14 mouse cellular contexts compared by ENCODE assay signal in genomic region chr6:103352405-103353124, GRCm38 (mm10).
A peak's percentile ranks its signal among the peaks of the same experiment; 100 is the strongest.
DNase-seq lines count a peak whose midpoint lies in the region; ATAC-seq and TF ChIP-seq lines count a peak whose summit lies in the region.
"Had no signal": no experiment of that assay in that cellular context is flagged by ENCODE, and none has a peak within 500 bp of the region (broad histone marks: within the 10 kb centered on the region; RNA-seq: fewer than 3 reads in every experiment).

No protein-coding gene starts in this region.

- H3K36me3 ChIP-seq in forebrain, embryonic 14.5 days (ENCODE audit: control insufficient read depth, insufficient read depth, low read length), result no peaks in the 10 kb centered on the region
- H3K36me3 ChIP-seq in forebrain, embryonic 11.5 days (ENCODE audit: control insufficient read depth, insufficient read depth, low read length), result no peaks in the 10 kb centered on the region
- H3K36me3 ChIP-seq in midbrain, embryonic 15.5 days (replicated peaks), result no peaks in the 10 kb centered on the region
- no peaks in the 10 kb centered on the region for H3K36me3 ChIP-seq in midbrain, postnatal 0 days (ENCODE audit: insufficient read depth, low read length)
- H3K36me3 ChIP-seq in hindbrain, embryonic 14.5 days (replicated peaks; ENCODE audit: control insufficient read depth, insufficient read depth), result no peaks in the 10 kb centered on the region
- H3K36me3 ChIP-seq in neural tube, embryonic 13.5 days, result no peaks in the 10 kb centered on the region
- no peaks in the 10 kb centered on the region for H3K36me3 ChIP-seq in heart, embryonic 12.5 days
- H3K36me3 ChIP-seq: limb, embryonic 12.5 days had no signal

- H3K9ac ChIP-seq in forebrain, embryonic 14.5 days (ENCODE audit: low read length), result no peak overlapping the region
- H3K9ac ChIP-seq in forebrain, embryonic 11.5 days (ENCODE audit: low read length), result no peak overlapping the region
- H3K9ac ChIP-seq in midbrain, embryonic 15.5 days, result no peak overlapping the region
- no peak overlapping the region for H3K9ac ChIP-seq in midbrain, postnatal 0 days (replicated peaks; ENCODE audit: low read length, poor library complexity, severe bottlenecking)
- H3K9ac ChIP-seq in hindbrain, embryonic 14.5 days, result no peak overlapping the region
- H3K9ac ChIP-seq in neural tube, embryonic 13.5 days, result no peak overlapping the region
- H3K9ac ChIP-seq in heart, embryonic 12.5 days, result no peak overlapping the region
- H3K9ac ChIP-seq: limb, embryonic 12.5 days; lung, embryonic 14.5 days had no signal

- no peaks in the 10 kb centered on the region for H3K9me3 ChIP-seq in forebrain, embryonic 14.5 days (replicated peaks; ENCODE audit: control insufficient read depth, low read length)
- no peaks in the 10 kb centered on the region for H3K9me3 ChIP-seq in forebrain, embryonic 11.5 days (ENCODE audit: control insufficient read depth, low read length)
- no peaks in the 10 kb centered on the region for H3K9me3 ChIP-seq in midbrain, embryonic 15.5 days
- H3K9me3 ChIP-seq in midbrain, postnatal 0 days (ENCODE audit: low read length), result no peaks in the 10 kb centered on the region
- no peaks in the 10 kb centered on the region for H3K9me3 ChIP-seq in hindbrain, embryonic 14.5 days (ENCODE audit: control insufficient read depth, low read length)
- H3K9me3 ChIP-seq in neural tube, embryonic 13.5 days, result no peaks in the 10 kb centered on the region
- no peaks in the 10 kb centered on the region for H3K9me3 ChIP-seq in heart, embryonic 12.5 days (replicated peaks)
- H3K9me3 ChIP-seq: limb, embryonic 12.5 days had no signal

- H3K4me1 ChIP-seq in forebrain, embryonic 14.5 days (ENCODE audit: control insufficient read depth, insufficient read depth, low read length), result 0 out of 2 replicates have a peak, but pooled peaks cover 2% of the 10 kb centered on the region
- H3K4me1 ChIP-seq in forebrain, embryonic 11.5 days (replicated peaks; ENCODE audit: control insufficient read depth, insufficient read depth, low read length), result no peaks in the 10 kb centered on the region
- H3K4me1 ChIP-seq in midbrain, embryonic 15.5 days, result no peaks in the 10 kb centered on the region; the same call in 1 of the 2 replicates
- no peaks in the 10 kb centered on the region for H3K4me1 ChIP-seq in midbrain, postnatal 0 days (ENCODE audit: insufficient read depth, low read length)
- H3K4me1 ChIP-seq in hindbrain, embryonic 14.5 days (replicated peaks; ENCODE audit: control insufficient read depth, insufficient read depth, low read length), result no peaks in the 10 kb centered on the region
- H3K4me1 ChIP-seq in neural tube, embryonic 13.5 days (replicated peaks), result peaks cover 8% of the 10 kb centered on the region; the same call in 1 of the 2 replicates
- H3K4me1 ChIP-seq in heart, embryonic 12.5 days (replicated peaks), result no peaks in the 10 kb centered on the region
- H3K4me1 ChIP-seq: limb, embryonic 12.5 days had no signal

- DNase-seq in forebrain, embryonic 14.5 days (ENCODE audit: low spot score), result peak; percentile 54
- DNase-seq in forebrain, embryonic 11.5 days (ENCODE audit: low spot score), result no peak
- no peak for DNase-seq in midbrain, postnatal 0 days (ENCODE audit: low spot score)
- no peak for DNase-seq in hindbrain, embryonic 14.5 days (ENCODE audit: low spot score)
- DNase-seq in B cell, adult 2 months, result no peak
- DNase-seq: cerebellum, adult 2 months; heart, adult 2 months; heart, postnatal 4 days; lung, embryonic 14.5 days had no signal

- no peaks in the 10 kb centered on the region for H3K27me3 ChIP-seq in forebrain, embryonic 14.5 days (replicated peaks; ENCODE audit: control insufficient read depth, insufficient read depth, low read length)
- H3K27me3 ChIP-seq in forebrain, embryonic 11.5 days (ENCODE audit: control insufficient read depth, insufficient read depth, low read length), result no peaks in the 10 kb centered on the region
- H3K27me3 ChIP-seq in midbrain, embryonic 15.5 days (replicated peaks), result no peaks in the 10 kb centered on the region
- H3K27me3 ChIP-seq in midbrain, postnatal 0 days (ENCODE audit: insufficient read depth, low read length), result no peaks in the 10 kb centered on the region
- no peaks in the 10 kb centered on the region for H3K27me3 ChIP-seq in hindbrain, embryonic 14.5 days (ENCODE audit: control insufficient read depth, insufficient read depth, low read length)
- no peaks in the 10 kb centered on the region for H3K27me3 ChIP-seq in neural tube, embryonic 13.5 days
- no peaks in the 10 kb centered on the region for H3K27me3 ChIP-seq in heart, embryonic 12.5 days (replicated peaks)
- H3K27me3 ChIP-seq: limb, embryonic 12.5 days had no signal

- H3K4me2 ChIP-seq in forebrain, embryonic 14.5 days (ENCODE audit: low read length), result no peak overlapping the region
- H3K4me2 ChIP-seq in forebrain, embryonic 11.5 days (ENCODE audit: low read depth, low read length, severe bottlenecking), result no peak overlapping the region
- H3K4me2 ChIP-seq in midbrain, embryonic 15.5 days, result no peak overlapping the region
- no peak overlapping the region for H3K4me2 ChIP-seq in midbrain, postnatal 0 days (ENCODE audit: low read depth, low read length, poor library complexity, severe bottlenecking)
- H3K4me2 ChIP-seq in hindbrain, embryonic 14.5 days (replicated peaks), result no peak overlapping the region
- H3K4me2 ChIP-seq in neural tube, embryonic 13.5 days, result no peak overlapping the region
- no peak overlapping the region for H3K4me2 ChIP-seq in heart, embryonic 12.5 days
- H3K4me2 ChIP-seq: limb, embryonic 12.5 days; lung, embryonic 14.5 days; midbrain, embryonic 11.5 days had no signal

- H3K27ac ChIP-seq in forebrain, embryonic 14.5 days (ENCODE audit: low read depth, low read length), result no peak overlapping the region
- H3K27ac ChIP-seq in forebrain, embryonic 11.5 days (ENCODE audit: low read depth, low read length), result no peak overlapping the region
- no peak overlapping the region for H3K27ac ChIP-seq in midbrain, embryonic 15.5 days
- no peak overlapping the region for H3K27ac ChIP-seq in midbrain, postnatal 0 days (ENCODE audit: low read depth, low read length)
- no peak overlapping the region; the same call in 1 of the 2 replicates for H3K27ac ChIP-seq in hindbrain, embryonic 14.5 days
- 0 out of 2 replicates have a peak overlapping the region, but pooled peaks have one; percentile 4 for H3K27ac ChIP-seq in neural tube, embryonic 13.5 days (replicated peaks)
- H3K27ac ChIP-seq in heart, embryonic 12.5 days (ENCODE audit: poor library complexity, severe bottlenecking), result no peak overlapping the region
- H3K27ac ChIP-seq: heart, adult 2 months; limb, embryonic 12.5 days had no signal

- WGBS in forebrain, embryonic 14.5 days, result 57% methylated on average over 3 of the region's 3 CpGs
- 85% methylated on average over 3 of the region's 3 CpGs for WGBS in forebrain, embryonic 11.5 days
- WGBS in midbrain, embryonic 15.5 days, result 53% methylated on average over 3 of the region's 3 CpGs
- 68% methylated on average over 3 of the region's 3 CpGs for WGBS in midbrain, postnatal 0 days
- WGBS in hindbrain, embryonic 14.5 days, result 33% methylated on average over 3 of the region's 3 CpGs
- 38% methylated on average over 3 of the region's 3 CpGs for WGBS in neural tube, embryonic 13.5 days
- WGBS in heart, embryonic 12.5 days, result 74% methylated on average over 3 of the region's 3 CpGs

- ATAC-seq in forebrain, embryonic 14.5 days, result peak; percentile 14; the same call in 1 of the 2 replicates
- no peak for ATAC-seq in forebrain, embryonic 11.5 days (replicated peaks; ENCODE audit: low FRiP score)
- ATAC-seq in midbrain, embryonic 15.5 days (replicated peaks), result 0 out of 2 replicates have a peak, but pooled peaks have one; percentile 33
- ATAC-seq in midbrain, postnatal 0 days (ENCODE audit: low FRiP score), result no peak
- ATAC-seq in hindbrain, embryonic 14.5 days (ENCODE audit: low FRiP score), result peak; percentile 83
- ATAC-seq in neural tube, embryonic 13.5 days (ENCODE audit: low read depth), result peak; percentile 23; the same call in 1 of the 2 replicates
- ATAC-seq in heart, embryonic 12.5 days (ENCODE audit: insufficient number of reproducible peaks, low FRiP score), result no peak

- no peak overlapping the region for H3K4me3 ChIP-seq in forebrain, embryonic 14.5 days (ENCODE audit: low read depth, low read length)
- no peak overlapping the region for H3K4me3 ChIP-seq in forebrain, embryonic 11.5 days (ENCODE audit: low read depth, low read length)
- no peak overlapping the region for H3K4me3 ChIP-seq in midbrain, embryonic 15.5 days
- no peak overlapping the region for H3K4me3 ChIP-seq in midbrain, postnatal 0 days (ENCODE audit: low read depth, low read length)
- no peak overlapping the region for H3K4me3 ChIP-seq in hindbrain, embryonic 14.5 days (replicated peaks; ENCODE audit: low read length)
- no peak overlapping the region for H3K4me3 ChIP-seq in neural tube, embryonic 13.5 days
- no peak overlapping the region for H3K4me3 ChIP-seq in heart, embryonic 12.5 days
- H3K4me3 ChIP-seq: heart, adult 2 months; limb, embryonic 12.5 days had no signal

- no peak for TF ChIP-seq CTCF in midbrain, postnatal 0 days (IDR thresholded peaks at IDR 0.05)

Comparison
In these comparisons a context has a peak if more than half of its experiments do, and no peak if none do; other contexts are left out.
1. ATAC-seq: peak in forebrain, embryonic 14.5 days (single experiment), midbrain, embryonic 15.5 days (single experiment), hindbrain, embryonic 14.5 days (single experiment) and neural tube, embryonic 13.5 days (single experiment); none in forebrain, embryonic 11.5 days (single experiment), midbrain, postnatal 0 days (single experiment) and heart, embryonic 12.5 days (single experiment).